23 mouse cellular contexts compared by ENCODE assay signal in the genomic region with DNA sequence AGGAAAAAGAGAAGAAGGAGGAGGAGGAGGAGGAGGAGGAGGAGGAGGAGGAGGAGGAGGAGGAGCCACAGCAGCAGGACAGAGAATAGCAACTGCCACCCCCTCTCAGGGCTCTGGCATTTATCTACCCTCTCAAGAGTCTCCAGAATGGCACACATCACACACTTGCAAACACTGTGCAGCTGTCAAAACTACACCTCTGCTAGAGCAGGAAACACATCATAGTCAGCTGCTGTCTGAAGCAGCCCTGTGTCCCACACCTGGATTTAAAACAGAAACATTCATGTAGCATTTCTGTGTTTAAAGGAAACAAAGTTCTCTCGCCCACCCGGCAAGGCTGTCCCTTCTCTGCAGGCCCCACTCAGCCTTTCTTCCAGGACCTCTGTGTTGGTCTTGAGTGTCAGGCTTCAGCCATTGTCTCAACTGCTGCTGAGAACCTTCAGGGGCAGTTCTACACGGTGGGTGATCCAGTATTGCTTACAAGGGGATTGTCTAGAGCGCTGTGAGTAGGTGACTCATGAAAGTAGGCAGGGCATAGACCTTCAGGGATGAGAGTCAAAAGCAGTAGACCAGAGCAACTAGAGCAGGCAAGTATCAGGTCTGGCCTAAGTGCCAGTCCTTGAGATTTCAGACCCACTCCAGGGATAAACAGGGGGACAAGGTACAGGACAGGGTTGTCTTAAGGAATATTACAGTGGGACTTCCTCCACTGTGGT. TPM values are rescaled to one million over a fixed set of nuclear protein-coding genes. Genes with fewer than 3 reads are reported as not detected.
DNase-seq lines count a peak whose midpoint lies in the region; ATAC-seq and TF ChIP-seq lines count a peak whose summit lies in the region.
"Had no signal": no experiment of that assay in that cellular context is flagged by ENCODE, and none has a peak within 500 bp of the region (broad histone marks: within the 10 kb centered on the region; RNA-seq: fewer than 3 reads in every experiment).

No protein-coding gene starts in this region.

- TF ChIP-seq POLR2A in heart, adult 2 months (IDR thresholded peaks at IDR 0.05; ENCODE audit: insufficient read depth, low read depth, low read length), result no peak

- TF ChIP-seq EP300 in heart, adult 2 months (IDR thresholded peaks at IDR 0.05; ENCODE audit: insufficient read depth, low read depth, low read length), result no peak

- no peak overlapping the region for H3K4me3 ChIP-seq in heart, embryonic 16.5 days (ENCODE audit: low read length)
- H3K4me3 ChIP-seq in heart, adult 2 months, result no peak overlapping the region
- H3K4me3 ChIP-seq in embryonic facial prominence, embryonic 13.5 days, result no peak overlapping the region
- no peak overlapping the region for H3K4me3 ChIP-seq in midbrain, embryonic 11.5 days (ENCODE audit: low read depth, low read length)
- no peak overlapping the region for H3K4me3 ChIP-seq in liver, embryonic 11.5 days (ENCODE audit: low read depth, low read length)

- in situ Hi-C loops in Patski (cut with MboI; ENCODE audit: low pct_unique_long_range_greater_than_20kb), result loop anchor here (25.0 kb wide), 1 partner anchor 1564 kb away; no protein-coding TSS in a partner anchor

- H3K9ac ChIP-seq in heart, embryonic 16.5 days (ENCODE audit: low read length), result no peak overlapping the region
- no peak overlapping the region for H3K9ac ChIP-seq in heart, adult 2 months (ENCODE audit: low read depth, low read length)
- H3K9ac ChIP-seq in embryonic facial prominence, embryonic 13.5 days, result no peak overlapping the region
- H3K9ac ChIP-seq in midbrain, embryonic 11.5 days (ENCODE audit: low read length), result no peak overlapping the region
- H3K9ac ChIP-seq in liver, embryonic 11.5 days (ENCODE audit: low read depth, low read length), result no peak overlapping the region
- H3K9ac ChIP-seq: forebrain, postnatal 0 days; liver, embryonic 14.5 days had no signal

- CTCF ChIA-PET in Patski (lab: Charles Lee), result interaction anchor here (5.9 kb wide), 1 partner anchor 35 kb away, joined by 33 read pairs; no protein-coding TSS in a partner anchor

- H3K27me3 ChIP-seq in heart, embryonic 16.5 days (ENCODE audit: control insufficient read depth, insufficient read depth, low read length), result no peaks in the 10 kb centered on the region
- H3K27me3 ChIP-seq in heart, adult 2 months (ENCODE audit: control insufficient read depth, insufficient read depth, low read length), result no peaks in the 10 kb centered on the region
- H3K27me3 ChIP-seq in Patski, result no peaks in the 10 kb centered on the region
- no peaks in the 10 kb centered on the region for H3K27me3 ChIP-seq in embryonic facial prominence, embryonic 13.5 days
- H3K27me3 ChIP-seq in midbrain, embryonic 11.5 days (ENCODE audit: control insufficient read depth, insufficient read depth, low read length), result no peaks in the 10 kb centered on the region
- H3K27me3 ChIP-seq in liver, embryonic 11.5 days (replicated peaks; ENCODE audit: control insufficient read depth, insufficient read depth, low read length), result no peaks in the 10 kb centered on the region

- WGBS in heart, embryonic 16.5 days, result 39% methylated on average over 4 of the region's 4 CpGs
- WGBS in heart, adult 2 months, result 60% methylated on average over 4 of the region's 4 CpGs
- 65% methylated on average over 4 of the region's 4 CpGs for WGBS in embryonic facial prominence, embryonic 13.5 days
- 61% methylated on average over 4 of the region's 4 CpGs for WGBS in midbrain, embryonic 11.5 days
- 68% methylated on average over 4 of the region's 4 CpGs for WGBS in liver, embryonic 11.5 days

- H3K4me1 ChIP-seq in heart, embryonic 16.5 days (ENCODE audit: control insufficient read depth, insufficient read depth, low read length), result peaks cover 34% of the 10 kb centered on the region
- peaks cover 5% of the 10 kb centered on the region for H3K4me1 ChIP-seq in heart, adult 2 months (ENCODE audit: control insufficient read depth, insufficient read depth, low read length)
- H3K4me1 ChIP-seq in embryonic facial prominence, embryonic 13.5 days, result peaks cover 33% of the 10 kb centered on the region
- no peaks in the 10 kb centered on the region for H3K4me1 ChIP-seq in midbrain, embryonic 11.5 days (ENCODE audit: control insufficient read depth, insufficient read depth, low read length)
- H3K4me1 ChIP-seq in liver, embryonic 11.5 days (replicated peaks; ENCODE audit: control insufficient read depth, insufficient read depth, low read length), result no peaks in the 10 kb centered on the region

- H3K9me3 ChIP-seq in heart, embryonic 16.5 days (replicated peaks; ENCODE audit: control insufficient read depth, low read length), result 0 out of 2 replicates have a peak, but pooled peaks cover 3% of the 10 kb centered on the region
- no peaks in the 10 kb centered on the region for H3K9me3 ChIP-seq in embryonic facial prominence, embryonic 13.5 days
- no peaks in the 10 kb centered on the region for H3K9me3 ChIP-seq in midbrain, embryonic 11.5 days (ENCODE audit: control insufficient read depth, low read length)
- H3K9me3 ChIP-seq in liver, embryonic 11.5 days (ENCODE audit: control insufficient read depth, low read length), result no peaks in the 10 kb centered on the region

- 0 out of 2 replicates have a peak, but pooled peaks have one; percentile 26 for ATAC-seq in heart, embryonic 16.5 days (replicated peaks; ENCODE audit: extremely low read depth, insufficient read depth, low FRiP score)
- peak; percentile 53 for ATAC-seq in Patski
- ATAC-seq in embryonic facial prominence, embryonic 13.5 days (ENCODE audit: insufficient number of reproducible peaks, insufficient read depth, low FRiP score, low TSS enrichment, low read depth), result no peak
- ATAC-seq in midbrain, embryonic 11.5 days (ENCODE audit: low FRiP score), result no peak
- no peak for ATAC-seq in liver, embryonic 11.5 days (replicated peaks; ENCODE audit: low FRiP score)
- ATAC-seq: CD4-positive, CD25-positive, alpha-beta regulatory T cell, adult 4 months; forebrain, postnatal 0 days; hindbrain, postnatal 0 days; lung, postnatal 0 days had no signal

- TF ChIP-seq CTCF in heart, adult 2 months (IDR thresholded peaks at IDR 0.05), result no peak
- TF ChIP-seq CTCF in Patski (IDR thresholded peaks at IDR 0.05), result no peak

- H3K36me3 ChIP-seq in heart, embryonic 16.5 days (ENCODE audit: control insufficient read depth, insufficient read depth), result no peaks in the 10 kb centered on the region
- H3K36me3 ChIP-seq in heart, adult 2 months (ENCODE audit: control insufficient read depth, insufficient read depth, low read length), result no peaks in the 10 kb centered on the region
- no peaks in the 10 kb centered on the region for H3K36me3 ChIP-seq in embryonic facial prominence, embryonic 13.5 days
- no peaks in the 10 kb centered on the region for H3K36me3 ChIP-seq in midbrain, embryonic 11.5 days (ENCODE audit: control insufficient read depth, insufficient read depth, low read length)
- H3K36me3 ChIP-seq in liver, embryonic 11.5 days (ENCODE audit: control insufficient read depth, insufficient read depth, low read length), result no peaks in the 10 kb centered on the region
- H3K36me3 ChIP-seq: G1E had no signal

- intact Hi-C loops in heart, adult 2 months (cut with DNase I), result no loop called here

- H3K27ac ChIP-seq in heart, embryonic 16.5 days (ENCODE audit: low read length), result peak overlapping the region; percentile 17; the same call in 1 of the 2 replicates
- H3K27ac ChIP-seq in heart, adult 2 months, result no peak overlapping the region
- H3K27ac ChIP-seq in embryonic facial prominence, embryonic 13.5 days, result 0 out of 2 replicates have a peak overlapping the region, but pooled peaks have one; percentile 5
- H3K27ac ChIP-seq in midbrain, embryonic 11.5 days (ENCODE audit: low read depth, low read length), result no peak overlapping the region
- H3K27ac ChIP-seq in liver, embryonic 11.5 days (ENCODE audit: low read depth, low read length), result no peak overlapping the region
- H3K27ac ChIP-seq: hindbrain, postnatal 0 days; liver, embryonic 14.5 days had no signal

- POLR2A ChIA-PET in Patski (lab: Charles Lee), result interaction anchor here (0.9 kb wide), 1 partner anchor 16 kb away, joined by 3 read pairs; no protein-coding TSS in a partner anchor

- H3K4me2 ChIP-seq in heart, embryonic 16.5 days (ENCODE audit: low read depth, low read length), result no peak overlapping the region
- no peak overlapping the region for H3K4me2 ChIP-seq in embryonic facial prominence, embryonic 13.5 days
- no peak overlapping the region for H3K4me2 ChIP-seq in midbrain, embryonic 11.5 days
- H3K4me2 ChIP-seq in liver, embryonic 11.5 days, result no peak overlapping the region

- no peaks in the 10 kb centered on the region for H3K79me2 ChIP-seq in heart, adult 2 months (replicated peaks; ENCODE audit: control insufficient read depth, insufficient read depth, low read length)

- DNase-seq in heart, adult 2 months, result no peak
- no peak for DNase-seq in Patski (ENCODE audit: low read depth, low spot score)
- DNase-seq in thymus, postnatal 0 days (ENCODE audit: low spot score), result peak; percentile 85
- no peak for DNase-seq in midbrain, embryonic 11.5 days (ENCODE audit: low spot score, missing footprints)
- no peak for DNase-seq in layer of hippocampus, adult 9-10 months (ENCODE audit: low spot score)
- no peak for DNase-seq in liver, embryonic 11.5 days (ENCODE audit: low spot score)
- DNase-seq: adrenal gland, adult 8-10 months; cerebellum, adult 11 months; cerebellum, postnatal 25 days; forebrain, postnatal 0 days; kidney, adult 18-20 months; kidney, postnatal 4 days; midbrain, embryonic 14.5 days had no signal

RNA-seq across cellular contexts. Expression of a gene that starts 10.6 kb away (rescaled TPM):
- polyA plus RNA-seq in heart, embryonic 16.5 days (2015; fragmentation: Nextera tagmentation; extraction: Ambion mirVana), result 35.7 and 36.5 TPM in 2 replicates
- total RNA-seq in heart, adult 2 months (2021), result 10 to 100 TPM; 18.6 to 19.9 TPM
- polyA plus RNA-seq in heart, adult 2 months (2012; rRNA removed), result 25.6 and 33.3 TPM in 2 replicates
- polyA plus RNA-seq in Patski (2021), result 12.5 TPM
- 32.9 and 38.7 TPM in 2 replicates for polyA plus RNA-seq in embryonic facial prominence, embryonic 13.5 days (2015; fragmentation: Nextera tagmentation; extraction: Ambion mirVana)
- polyA plus RNA-seq in thymus, postnatal 0 days (2015; fragmentation: Nextera tagmentation; extraction: Ambion mirVana), result 4.3 and 4.6 TPM in 2 replicates
- polyA plus RNA-seq in midbrain, embryonic 11.5 days (2014; fragmentation: Nextera tagmentation; extraction: Ambion mirVana), result 15.0 and 15.8 TPM in 2 replicates
- 11.3 TPM in 2 replicates for polyA plus RNA-seq in liver, embryonic 11.5 days (2014; fragmentation: Nextera tagmentation; extraction: Ambion mirVana)
- total RNA-seq: G1E; megakaryocyte progenitor cell, adult 5-6 weeks had no signal
- polyA plus RNA-seq: G1E had no signal

RNA-seq across cellular contexts. Expression of a gene that starts 13.4 kb away (rescaled TPM):
- 6.2 and 6.4 TPM in 2 replicates for polyA plus RNA-seq in heart, embryonic 16.5 days (2015; fragmentation: Nextera tagmentation; extraction: Ambion mirVana)
- total RNA-seq in heart, adult 2 months (2021), result 1 to 10 TPM; 2.1 to 3.3 TPM
- 6.3 and 11.2 TPM in 2 replicates for polyA plus RNA-seq in heart, adult 2 months (2012; rRNA removed)
- 47.5 TPM for polyA plus RNA-seq in Patski (2021)
- polyA plus RNA-seq in embryonic facial prominence, embryonic 13.5 days (2015; fragmentation: Nextera tagmentation; extraction: Ambion mirVana), result 11.4 and 13.6 TPM in 2 replicates
- 8.7 and 9.5 TPM in 2 replicates for polyA plus RNA-seq in thymus, postnatal 0 days (2015; fragmentation: Nextera tagmentation; extraction: Ambion mirVana)
- 7.1 and 7.3 TPM in 2 replicates for polyA plus RNA-seq in midbrain, embryonic 11.5 days (2014; fragmentation: Nextera tagmentation; extraction: Ambion mirVana)
- polyA plus RNA-seq in liver, embryonic 11.5 days (2014; fragmentation: Nextera tagmentation; extraction: Ambion mirVana), result 6.0 and 6.2 TPM in 2 replicates

RNA-seq across cellular contexts. Expression of a gene that starts 26.9 kb away (rescaled TPM):
- polyA plus RNA-seq in heart, embryonic 16.5 days (2015; fragmentation: Nextera tagmentation; extraction: Ambion mirVana), result 113 and 115 TPM in 2 replicates
- 10 to 100 TPM; 30.9 to 42.6 TPM for total RNA-seq in heart, adult 2 months (2021)
- 49.1 and 58.1 TPM in 2 replicates for polyA plus RNA-seq in heart, adult 2 months (2012; rRNA removed)
- 76.9 TPM for polyA plus RNA-seq in Patski (2021)
- polyA plus RNA-seq in embryonic facial prominence, embryonic 13.5 days (2015; fragmentation: Nextera tagmentation; extraction: Ambion mirVana), result 110 and 138 TPM in 2 replicates
- 97.0 and 118 TPM in 2 replicates for polyA plus RNA-seq in thymus, postnatal 0 days (2015; fragmentation: Nextera tagmentation; extraction: Ambion mirVana)
- 83.8 and 97.4 TPM in 2 replicates for polyA plus RNA-seq in midbrain, embryonic 11.5 days (2014; fragmentation: Nextera tagmentation; extraction: Ambion mirVana)
- 151 and 158 TPM in 2 replicates for polyA plus RNA-seq in liver, embryonic 11.5 days (2014; fragmentation: Nextera tagmentation; extraction: Ambion mirVana)

RNA-seq across cellular contexts. Expression of a gene that starts 47.4 kb away (rescaled TPM):
- polyA plus RNA-seq in heart, embryonic 16.5 days (2015; fragmentation: Nextera tagmentation; extraction: Ambion mirVana), result 3,470 and 5,161 TPM in 2 replicates
- total RNA-seq in heart, adult 2 months (2021), result 100 to 1,000 TPM; 463 to 551 TPM
- polyA plus RNA-seq in heart, adult 2 months (2012; rRNA removed), result 1,125 and 1,658 TPM in 2 replicates
- not detected for polyA plus RNA-seq in Patski (2021)
- 1.3 and 10.3 TPM in 2 replicates for polyA plus RNA-seq in embryonic facial prominence, embryonic 13.5 days (2015; fragmentation: Nextera tagmentation; extraction: Ambion mirVana)
- polyA plus RNA-seq in thymus, postnatal 0 days (2015; fragmentation: Nextera tagmentation; extraction: Ambion mirVana), result 6.8 and 7.0 TPM in 2 replicates
- polyA plus RNA-seq in midbrain, embryonic 11.5 days (2014; fragmentation: Nextera tagmentation; extraction: Ambion mirVana), result 0.59 and 0.92 TPM in 2 replicates
- 73.1 and 156 TPM in 2 replicates for polyA plus RNA-seq in liver, embryonic 11.5 days (2014; fragmentation: Nextera tagmentation; extraction: Ambion mirVana)
- total RNA-seq: forebrain, postnatal 0 days; G1E; gastrocnemius, adult 8-10 months; hindbrain, postnatal 0 days; left cerebral cortex, postnatal 36 days; megakaryocyte progenitor cell, adult 5-6 weeks had no signal
- polyA plus RNA-seq: CD4-positive, CD25-positive, alpha-beta regulatory T cell, adult 4 months; forebrain, postnatal 0 days; G1E; hindbrain, postnatal 0 days; midbrain, embryonic 14.5 days had no signal

RNA-seq across cellular contexts. Expression of a gene that starts 47.6 kb away (rescaled TPM):
- 1,049 and 1,143 TPM in 2 replicates for polyA plus RNA-seq in heart, embryonic 16.5 days (2015; fragmentation: Nextera tagmentation; extraction: Ambion mirVana)
- 100 to 1,000 TPM; 743 to 848 TPM for total RNA-seq in heart, adult 2 months (2021)
- 1,153 and 1,176 TPM in 2 replicates for polyA plus RNA-seq in heart, adult 2 months (2012; rRNA removed)
- polyA plus RNA-seq in Patski (2021), result 7.7 TPM
- polyA plus RNA-seq in embryonic facial prominence, embryonic 13.5 days (2015; fragmentation: Nextera tagmentation; extraction: Ambion mirVana), result 10.1 and 12.1 TPM in 2 replicates
- polyA plus RNA-seq in thymus, postnatal 0 days (2015; fragmentation: Nextera tagmentation; extraction: Ambion mirVana), result 29.5 and 35.8 TPM in 2 replicates
- polyA plus RNA-seq in midbrain, embryonic 11.5 days (2014; fragmentation: Nextera tagmentation; extraction: Ambion mirVana), result 4.5 and 4.6 TPM in 2 replicates
- polyA plus RNA-seq in liver, embryonic 11.5 days (2014; fragmentation: Nextera tagmentation; extraction: Ambion mirVana), result 6.0 and 12.1 TPM in 2 replicates
- total RNA-seq: adrenal gland, adult 8-10 months; megakaryocyte progenitor cell, adult 5-6 weeks had no signal

Comparison
In these comparisons a context has a peak if more than half of its experiments do, and no peak if none do; other contexts are left out.
1. H3K27ac ChIP-seq: peak in heart, embryonic 16.5 days (single experiment) and embryonic facial prominence, embryonic 13.5 days (single experiment); none in heart, adult 2 months (single experiment), midbrain, embryonic 11.5 days (single experiment) and liver, embryonic 11.5 days (single experiment).
2. ATAC-seq: peak in heart, embryonic 16.5 days (single experiment) and Patski (single experiment); none in embryonic facial prominence, embryonic 13.5 days (single experiment), midbrain, embryonic 11.5 days (single experiment) and liver, embryonic 11.5 days (single experiment).